Mouse (Mus musculus) embryonic facial prominence, embryonic 15.5 days (tissue): ENCODE results near the gene Mapk8ip1. TPM values are rescaled to one million over a fixed set of nuclear protein-coding genes. Genes with fewer than 3 reads are reported as not detected.

ENCODE experiments used
- ATAC-seq: fragments of 200-750 bp; cut with Nextera tagmentation; 2 replicates; pipeline ENCODE4 v1.8.0; 2017; ENCODE audit warnings: low read depth, moderate TSS enrichment; ENCODE audit not compliant: insufficient number of reproducible peaks, low FRiP score, low TSS enrichment
- H3K27ac ChIP-seq: fragments of 300-500 bp; sonication (generic); replicated peaks from 2 replicates; pipeline ENCODE4 v1.5.1; 2015; ENCODE audit warnings: mild to moderate bottlenecking, inconsistent platforms
- H3K27me3 ChIP-seq: fragments of 300-500 bp; sonication (generic); 2 replicates; pipeline ENCODE4 v1.6.1; 2015; ENCODE audit warnings: inconsistent platforms
- H3K36me3 ChIP-seq: fragments of 300-500 bp; sonication (generic); 2 replicates; pipeline ENCODE4 v1.6.1; 2015; ENCODE audit warnings: mild to moderate bottlenecking, inconsistent platforms
- H3K4me1 ChIP-seq: fragments of 300-500 bp; sonication (generic); 2 replicates; pipeline ENCODE4 v1.6.1; 2015; ENCODE audit warnings: inconsistent platforms
- H3K4me2 ChIP-seq: fragments of 300-500 bp; sonication (generic); replicated peaks from 2 replicates; pipeline ENCODE4 v1.6.1; 2015; ENCODE audit warnings: mild to moderate bottlenecking, inconsistent platforms
- H3K4me3 ChIP-seq: fragments of 300-500 bp; sonication (generic); replicated peaks from 2 replicates; pipeline ENCODE4 v1.5.1; 2015; ENCODE audit warnings: mild to moderate bottlenecking, inconsistent platforms
- H3K9ac ChIP-seq: fragments of 300-500 bp; sonication (generic); 2 replicates; pipeline ENCODE4 v1.6.1; 2015; ENCODE audit warnings: inconsistent platforms
- H3K9me3 ChIP-seq: fragments of 300-500 bp; sonication (generic); replicated peaks from 2 replicates; pipeline ENCODE4 v1.6.1; 2016; ENCODE audit warnings: inconsistent platforms
- WGBS: fragments of 180-500 bp; shearing (Covaris S2); methylation state at CpG from one replicate; pipeline ENCODE4 v1.1.7; 2015; 5-methylcytosine and 5-hydroxymethylcytosine counted together
- polyA plus RNA-seq: library from polyadenylated mRNA; unstranded; fragments of >200 nt; fragmentation: Nextera tagmentation; extraction: Ambion mirVana; gene quantifications from 2 replicates; pipeline ENCODE4 v1.2.1, GENCODE M21; 2015

The Mapk8ip1 gene
- 34.0 and 34.6 TPM in 2 replicates for polyA plus RNA-seq

DNA sequence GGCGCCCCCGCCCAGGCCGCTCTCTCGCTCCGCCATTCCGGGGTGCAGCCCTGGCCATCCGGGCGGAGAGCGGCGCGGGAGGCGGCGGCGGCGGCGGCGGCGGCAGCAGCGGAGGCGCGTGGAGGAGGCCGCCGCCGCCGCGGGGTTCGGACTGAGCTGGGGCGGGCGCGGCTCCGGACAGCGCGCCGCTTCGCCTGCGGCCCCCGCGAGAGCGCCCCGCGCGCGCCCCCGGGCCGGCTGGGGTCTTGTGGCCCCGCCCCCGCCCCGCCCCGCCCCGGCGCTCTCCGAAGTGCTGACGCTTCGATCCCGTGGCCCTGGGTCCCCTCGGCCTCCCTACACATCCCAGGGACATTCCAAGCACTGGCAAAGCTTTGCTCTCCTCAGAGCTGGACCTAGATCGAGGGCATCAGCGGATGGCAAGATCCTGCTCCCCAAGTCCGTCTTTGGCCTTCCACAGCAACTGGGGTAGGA lies at the start of gene Mapk8ip1:
TSS of gene Mapk8ip1 (minus strand) at position 173 of the 471 bp plus-strand sequence.
- H3K4me3 ChIP-seq, result peak within 1 kb of the TSS; percentile 61
- H3K36me3 ChIP-seq, result peaks cover 25% of the 10 kb centered on the region
- peak within 1 kb of the TSS; percentile 53 for H3K9ac ChIP-seq
- H3K4me1 ChIP-seq, result peaks cover 10% of the 10 kb centered on the region
- peak; percentile 18; the same call in 1 of the 2 replicates for ATAC-seq
- peaks cover 7% of the 10 kb centered on the region; the same call in 1 of the 2 replicates for H3K27me3 ChIP-seq
- 5% methylated on average over 13 of the region's 59 CpGs for WGBS
- no peak within 1 kb of the TSS for H3K27ac ChIP-seq
- H3K9me3 ChIP-seq, result no peaks in the 10 kb centered on the region
- H3K4me2 ChIP-seq, result peak within 1 kb of the TSS; percentile 90

DNA sequence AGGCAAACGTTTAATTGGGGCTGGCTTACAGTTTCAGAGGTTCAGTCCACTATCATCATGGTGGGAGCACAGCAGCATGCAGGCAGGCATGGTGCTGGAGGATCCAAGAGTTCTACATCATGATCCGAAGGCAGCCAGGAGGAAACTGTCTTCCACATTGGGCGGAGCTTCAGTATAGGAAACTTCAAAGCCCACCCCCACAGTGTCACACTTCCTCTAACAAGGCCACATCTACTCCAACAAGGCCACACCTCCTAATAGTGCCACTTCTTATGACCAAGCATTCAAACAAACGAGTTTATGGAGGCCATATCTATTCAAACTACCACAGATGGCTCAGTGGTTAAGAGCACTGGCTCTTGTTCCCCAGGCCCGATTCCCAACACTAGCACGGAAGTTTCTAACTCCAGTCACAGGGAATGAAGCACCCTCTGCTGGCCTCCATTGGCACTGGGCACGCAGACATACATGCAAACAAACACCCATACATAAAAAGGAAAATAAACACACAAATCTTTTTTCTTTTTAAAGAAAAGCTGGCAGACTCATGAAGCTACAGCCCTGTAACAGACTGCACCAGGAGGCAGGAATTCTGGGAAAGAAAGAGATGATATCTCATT lies 46.2 kb upstream of the Mapk8ip1 start:
- Histone ChIP-seq H3K27me3 (no peaks in the 10 kb centered on the region), H3K4me3 (no peak overlapping the region), H3K9me3 (no peaks in the 10 kb centered on the region), H3K4me2 (no peak overlapping the region), H3K27ac (no peak overlapping the region), H3K9ac (no peak overlapping the region), H3K36me3 (no peaks in the 10 kb centered on the region), H3K4me1 (peaks cover 5% of the 10 kb centered on the region; the same call in 1 of the 2 replicates)
- WGBS, result 70% methylated on average over 7 of the region's 7 CpGs
- ATAC-seq, result no peak

DNA sequence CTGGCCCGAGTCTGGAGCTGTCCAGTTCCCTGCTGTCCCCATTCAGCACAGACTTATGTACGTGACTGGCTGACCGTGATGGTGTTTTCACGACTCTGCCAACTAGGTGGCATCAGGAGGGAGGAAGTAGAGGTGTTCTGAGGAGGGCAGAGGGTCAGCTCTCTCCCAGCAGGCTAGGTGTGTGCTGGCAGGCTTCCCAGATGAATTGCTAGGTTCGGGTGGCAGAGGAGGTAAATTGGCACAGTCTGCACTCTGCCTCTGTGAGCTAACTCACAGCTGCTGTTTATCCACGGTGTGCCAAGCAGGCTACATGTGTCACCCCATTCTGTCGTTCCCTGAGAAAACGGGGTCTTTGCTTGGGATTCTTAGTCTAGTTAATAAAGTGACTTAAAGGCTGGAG lies 45.6 kb upstream of the Mapk8ip1 start:
- Histone ChIP-seq H3K27me3 (no peaks in the 10 kb centered on the region), H3K27ac (no peak overlapping the region), H3K36me3 (no peaks in the 10 kb centered on the region), H3K4me2 (no peak overlapping the region), H3K4me3 (no peak overlapping the region), H3K9ac (no peak overlapping the region), H3K9me3 (no peaks in the 10 kb centered on the region), H3K4me1 (peaks cover 5% of the 10 kb centered on the region; the same call in 1 of the 2 replicates)
- WGBS, result 73% methylated on average over 8 of the region's 8 CpGs
- ATAC-seq, result no peak

DNA sequence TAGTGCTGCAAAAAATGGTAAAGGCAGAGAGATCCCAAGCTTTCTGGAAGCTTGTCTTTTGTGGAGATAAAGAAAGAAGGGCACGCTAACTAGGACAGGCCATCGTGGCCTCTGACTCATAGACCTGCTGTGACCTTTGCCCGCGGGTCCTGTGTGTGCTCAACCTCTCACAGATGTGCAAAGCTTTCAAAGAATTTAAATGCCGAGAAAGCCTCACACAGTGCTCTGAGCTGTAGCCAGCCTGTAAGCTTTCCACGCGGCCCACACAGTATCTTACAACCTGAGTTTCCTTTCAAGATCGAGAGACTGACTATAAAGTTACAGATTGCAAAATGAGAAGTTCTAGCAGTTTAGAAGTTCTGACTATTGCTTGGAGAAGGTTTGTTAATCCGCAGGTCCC lies 44.8 kb upstream of the Mapk8ip1 start:
- H3K4me3 ChIP-seq, result no peak overlapping the region
- H3K4me1 ChIP-seq, result peaks cover 5% of the 10 kb centered on the region; the same call in 1 of the 2 replicates
- 39% methylated on average over 9 of the region's 9 CpGs for WGBS
- no peak overlapping the region for H3K27ac ChIP-seq
- H3K9ac ChIP-seq, result no peak overlapping the region
- H3K4me2 ChIP-seq, result no peak overlapping the region
- H3K9me3 ChIP-seq, result no peaks in the 10 kb centered on the region
- no peaks in the 10 kb centered on the region for H3K36me3 ChIP-seq
- H3K27me3 ChIP-seq, result no peaks in the 10 kb centered on the region
- no peak for ATAC-seq

DNA sequence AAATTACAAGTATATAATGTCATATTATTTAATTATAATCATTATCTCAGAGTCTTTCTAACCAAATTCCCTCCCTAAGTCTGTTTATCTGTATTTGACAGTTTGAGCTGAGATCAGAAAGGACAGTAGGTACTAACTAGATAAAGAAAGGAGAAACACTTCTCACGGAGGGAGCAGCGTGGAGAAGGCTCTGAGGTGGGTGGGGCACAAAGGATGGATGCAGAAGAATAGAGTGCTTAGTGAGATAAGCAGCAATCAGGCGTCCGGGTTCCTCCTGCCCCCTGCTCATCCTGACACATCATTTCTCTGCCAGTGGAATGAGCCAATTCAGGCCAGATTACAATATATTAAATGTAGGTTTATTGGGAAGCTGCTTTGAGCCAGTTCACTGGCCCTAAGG lies 43.3 kb upstream of the Mapk8ip1 start:
- H3K27ac ChIP-seq, result no peak overlapping the region
- no peaks in the 10 kb centered on the region; the same call in 1 of the 2 replicates for H3K27me3 ChIP-seq
- H3K4me2 ChIP-seq, result no peak overlapping the region
- WGBS, result 57% methylated on average over 4 of the region's 4 CpGs
- ATAC-seq, result no peak
- H3K36me3 ChIP-seq, result no peaks in the 10 kb centered on the region
- H3K9me3 ChIP-seq, result no peaks in the 10 kb centered on the region
- no peak overlapping the region for H3K4me3 ChIP-seq
- H3K4me1 ChIP-seq, result peaks cover 5% of the 10 kb centered on the region; the same call in 1 of the 2 replicates
- H3K9ac ChIP-seq, result no peak overlapping the region

DNA sequence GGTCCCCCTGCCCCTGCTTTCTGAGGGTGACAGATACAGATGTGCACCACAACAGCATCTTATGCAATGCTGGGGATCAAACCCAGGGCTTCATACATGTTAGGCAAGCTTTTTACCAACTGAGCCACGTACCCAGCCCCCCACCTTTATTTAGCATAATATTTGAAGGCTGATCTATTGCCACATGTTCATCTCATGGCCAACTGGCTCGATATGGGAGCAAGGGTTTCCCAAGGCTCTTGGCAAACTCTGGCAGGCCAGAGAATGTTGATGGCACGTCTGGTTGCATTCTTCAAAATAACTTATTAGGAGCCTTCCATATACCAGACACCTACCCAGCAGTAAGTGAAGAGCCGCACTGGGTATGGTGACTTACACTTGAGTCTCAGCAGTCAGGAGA lies 42.2 kb upstream of the Mapk8ip1 start:
- 79% methylated on average over 4 of the region's 4 CpGs for WGBS
- Histone ChIP-seq H3K9me3 (no peaks in the 10 kb centered on the region), H3K27me3 (no peaks in the 10 kb centered on the region; the same call in 1 of the 2 replicates), H3K36me3 (no peaks in the 10 kb centered on the region), H3K4me1 (peaks cover 5% of the 10 kb centered on the region; the same call in 1 of the 2 replicates), H3K27ac (no peak overlapping the region), H3K4me2 (no peak overlapping the region), H3K4me3 (no peak overlapping the region), H3K9ac (no peak overlapping the region)
- ATAC-seq, result no peak

DNA sequence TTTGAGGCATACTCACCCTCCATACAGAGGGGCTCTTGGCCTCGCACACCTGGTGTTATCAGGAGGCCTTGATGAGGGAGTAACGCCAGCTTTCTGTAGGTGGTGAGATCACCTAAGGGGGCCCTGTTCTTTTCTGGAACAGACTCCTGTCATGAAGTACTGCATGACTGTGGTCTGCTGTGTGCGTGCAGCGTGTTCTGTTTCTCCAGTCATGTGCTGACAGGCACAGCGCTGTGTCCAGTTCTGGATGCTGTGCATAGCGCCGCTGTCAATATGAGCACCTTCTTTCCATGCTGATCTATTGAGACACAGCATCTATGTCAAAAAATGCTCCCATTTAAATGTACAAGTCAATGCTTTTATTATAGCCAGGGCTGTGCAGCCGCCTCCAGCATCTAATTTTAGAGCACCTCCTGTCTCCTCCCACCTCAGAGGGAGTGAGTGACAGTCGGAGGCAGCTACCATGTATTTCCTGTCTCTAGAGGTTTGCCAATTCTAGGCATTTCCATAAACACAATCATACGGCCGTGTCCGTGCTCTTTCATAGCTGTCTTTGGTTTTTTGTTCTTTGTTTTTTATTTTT lies 41.4 kb upstream of the Mapk8ip1 start:
- H3K9me3 ChIP-seq, result no peaks in the 10 kb centered on the region
- H3K27me3 ChIP-seq, result no peaks in the 10 kb centered on the region; the same call in 1 of the 2 replicates
- no peak overlapping the region for H3K4me2 ChIP-seq
- H3K36me3 ChIP-seq, result no peaks in the 10 kb centered on the region
- WGBS, result 56% methylated on average over 12 of the region's 12 CpGs
- ATAC-seq, result no peak
- peaks cover 5% of the 10 kb centered on the region; the same call in 1 of the 2 replicates for H3K4me1 ChIP-seq
- H3K9ac ChIP-seq, result no peak overlapping the region
- H3K27ac ChIP-seq, result no peak overlapping the region
- H3K4me3 ChIP-seq, result no peak overlapping the region

DNA sequence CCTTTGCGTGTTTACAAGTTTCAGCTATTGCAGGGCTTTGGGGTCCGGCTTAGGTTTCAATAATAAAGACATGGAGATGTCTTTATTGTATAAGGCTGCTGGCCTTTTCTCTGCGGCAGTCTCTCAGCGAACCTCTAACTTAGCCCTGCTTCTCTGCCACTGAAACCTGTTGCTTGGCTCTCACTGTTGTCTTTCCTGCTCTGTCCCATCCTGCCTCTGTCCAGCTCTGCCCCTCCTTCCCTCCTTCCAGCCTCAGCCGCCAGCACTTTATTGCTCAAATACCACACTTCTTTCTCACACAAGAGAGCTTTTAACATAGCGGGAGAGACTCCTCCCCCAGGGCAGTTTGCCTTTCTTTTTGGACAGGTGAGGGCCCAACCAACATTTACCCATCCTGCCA lies 39.4 kb upstream of the Mapk8ip1 start:
- H3K36me3 ChIP-seq, result no peaks in the 10 kb centered on the region
- H3K9ac ChIP-seq, result no peak overlapping the region
- H3K27ac ChIP-seq, result no peak overlapping the region
- H3K4me2 ChIP-seq, result no peak overlapping the region
- peaks cover 5% of the 10 kb centered on the region; the same call in 1 of the 2 replicates for H3K4me1 ChIP-seq
- H3K4me3 ChIP-seq, result no peak overlapping the region
- whole genome bisulfite sequencing, result 50% methylated on average over 6 of the region's 6 CpGs
- ATAC-seq, result no peak
- no peaks in the 10 kb centered on the region for H3K9me3 ChIP-seq
- no peaks in the 10 kb centered on the region; the same call in 1 of the 2 replicates for H3K27me3 ChIP-seq

DNA sequence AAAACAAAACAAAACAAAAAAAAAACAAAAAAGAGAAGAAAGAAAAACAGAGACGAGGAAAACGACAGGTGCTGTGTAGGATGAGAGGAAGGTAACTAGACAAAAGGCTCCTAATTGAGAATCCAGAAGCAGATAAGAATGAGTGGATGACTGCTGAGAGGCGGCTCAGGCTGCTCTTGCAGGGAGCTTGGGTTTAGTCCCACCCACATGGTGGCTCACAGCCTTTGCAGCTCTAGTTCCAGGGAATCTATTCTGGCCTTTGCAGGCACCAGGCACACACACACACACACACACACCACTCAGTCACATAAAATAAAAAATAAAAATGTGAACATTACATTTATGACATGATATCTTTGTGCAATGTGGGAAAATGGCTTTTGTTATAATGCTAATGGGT lies 37.5 kb upstream of the Mapk8ip1 start:
- Histone ChIP-seq H3K4me2 (no peak overlapping the region), H3K4me3 (no peak overlapping the region), H3K36me3 (no peaks in the 10 kb centered on the region), H3K27me3 (no peaks in the 10 kb centered on the region; the same call in 1 of the 2 replicates), H3K9ac (no peak overlapping the region), H3K27ac (no peak overlapping the region), H3K9me3 (no peaks in the 10 kb centered on the region), H3K4me1 (peaks cover 10% of the 10 kb centered on the region)
- WGBS, result 62% methylated on average over 3 of the region's 3 CpGs
- no peak for ATAC-seq

DNA sequence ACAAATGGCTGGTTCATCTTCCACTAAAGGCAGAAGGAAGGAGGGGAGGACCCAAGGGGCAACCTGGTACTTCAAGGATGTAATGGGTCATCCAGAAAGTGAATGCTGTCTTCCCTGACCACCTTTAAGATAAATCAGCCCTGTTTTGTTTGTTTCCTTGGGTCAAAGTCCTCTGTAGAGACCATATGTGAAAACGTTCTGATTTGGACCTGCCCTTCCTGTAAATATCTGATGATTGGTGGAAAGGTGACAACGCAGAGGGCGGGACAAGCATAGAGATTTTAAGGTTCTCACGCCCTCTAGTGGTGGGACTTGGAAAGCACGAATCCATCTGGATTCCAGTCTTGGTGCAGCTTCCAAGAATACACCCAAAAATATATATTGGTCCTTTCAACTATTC lies 36.8 kb upstream of the Mapk8ip1 start:
- H3K27ac ChIP-seq, result no peak overlapping the region
- H3K4me3 ChIP-seq, result no peak overlapping the region
- H3K4me1 ChIP-seq, result peaks cover 15% of the 10 kb centered on the region
- WGBS, result 0% methylated on average over 5 of the region's 5 CpGs
- no peaks in the 10 kb centered on the region; the same call in 1 of the 2 replicates for H3K27me3 ChIP-seq
- peak overlapping the region; percentile 30; the same call in 1 of the 2 replicates for H3K4me2 ChIP-seq
- no peaks in the 10 kb centered on the region for H3K36me3 ChIP-seq
- ATAC-seq, result no peak
- no peak overlapping the region for H3K9ac ChIP-seq
- H3K9me3 ChIP-seq, result no peaks in the 10 kb centered on the region

DNA sequence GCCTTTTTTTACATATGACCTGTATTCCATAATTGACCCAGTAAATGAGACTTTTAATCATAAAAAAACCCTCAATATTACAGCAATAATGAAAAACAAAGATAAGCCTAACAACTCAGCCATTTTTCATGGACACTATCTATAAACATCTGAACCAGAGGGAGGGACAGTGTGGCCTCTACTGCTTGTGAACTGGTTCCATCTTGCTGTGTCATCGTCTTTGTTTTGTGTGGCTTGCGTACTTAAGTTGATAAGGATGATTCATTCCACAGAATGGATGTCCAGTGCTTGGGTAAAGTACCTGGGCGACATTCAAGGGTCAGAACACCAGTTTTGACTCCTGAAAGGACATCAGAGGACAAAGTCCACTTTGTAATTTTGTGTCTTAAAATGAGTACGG lies 36.3 kb upstream of the Mapk8ip1 start:
- peaks cover 16% of the 10 kb centered on the region for H3K4me1 ChIP-seq
- no peaks in the 10 kb centered on the region for H3K36me3 ChIP-seq
- 84% methylated on average over 4 of the region's 4 CpGs for WGBS
- H3K9ac ChIP-seq, result no peak overlapping the region
- H3K27ac ChIP-seq, result no peak overlapping the region
- ATAC-seq, result no peak
- H3K27me3 ChIP-seq, result no peaks in the 10 kb centered on the region; the same call in 1 of the 2 replicates
- no peak overlapping the region for H3K4me3 ChIP-seq
- no peaks in the 10 kb centered on the region for H3K9me3 ChIP-seq
- H3K4me2 ChIP-seq, result no peak overlapping the region
